Comparison of ENCODE assay signal across 8 mouse cellular contexts in genomic region chr19:53325578-53326295, GRCm38 (mm10). TPM values are rescaled to one million over a fixed set of nuclear protein-coding genes. Genes with fewer than 3 reads are reported as not detected.
DNase-seq lines count a peak whose midpoint lies in the region; ATAC-seq and TF ChIP-seq lines count a peak whose summit lies in the region.

No protein-coding gene starts in this region.

- no peaks in the 10 kb centered on the region for H3K27me3 ChIP-seq in G1E (ENCODE audit: insufficient read depth, low read length)
- H3K27me3 ChIP-seq in heart, embryonic 13.5 days (replicated peaks) = no peaks in the 10 kb centered on the region
- H3K27me3 ChIP-seq in liver, embryonic 15.5 days = no peaks in the 10 kb centered on the region
- H3K27me3 ChIP-seq in neural tube, embryonic 14.5 days (ENCODE audit: control insufficient read depth, insufficient read depth, low read length) = no peaks in the 10 kb centered on the region

- WGBS in heart, embryonic 13.5 days = 3% methylated on average over 27 of the region's 27 CpGs
- 6% methylated on average over 27 of the region's 27 CpGs for WGBS in liver, embryonic 15.5 days (ENCODE audit: insufficient replicate concordance)
- 13% methylated on average over 27 of the region's 27 CpGs for WGBS in neural tube, embryonic 14.5 days

- peak; percentile 71 for ATAC-seq in G1E (ENCODE audit: extremely low read depth, insufficient number of reproducible peaks, low FRiP score, poor library complexity, severe bottlenecking)
- peak; percentile 81 for ATAC-seq in erythroid progenitor cell, adult 5-6 weeks (replicated peaks; ENCODE audit: low FRiP score, poor library complexity, severe bottlenecking)
- peak; percentile 60 for ATAC-seq in heart, embryonic 13.5 days (ENCODE audit: extremely low read depth, insufficient number of reproducible peaks, low FRiP score, low TSS enrichment)
- peak; percentile 81 for ATAC-seq in liver, embryonic 15.5 days (ENCODE audit: insufficient read depth)
- ATAC-seq in neural tube, embryonic 14.5 days (ENCODE audit: low read depth) = no peak; the same call in 1 of the 2 replicates

- H3K9me3 ChIP-seq in G1E (replicated peaks) = no peaks in the 10 kb centered on the region
- H3K9me3 ChIP-seq in heart, embryonic 13.5 days = no peaks in the 10 kb centered on the region
- no peaks in the 10 kb centered on the region for H3K9me3 ChIP-seq in liver, embryonic 15.5 days (replicated peaks)
- no peaks in the 10 kb centered on the region for H3K9me3 ChIP-seq in neural tube, embryonic 14.5 days (ENCODE audit: control insufficient read depth, low read length)

- peak; percentile 72 for DNase-seq in G1E (ENCODE audit: low spot score)
- DNase-seq in brain, embryonic 14.5 days (ENCODE audit: low read depth) = peak; percentile 79
- DNase-seq in layer of hippocampus, adult 11-12 months (ENCODE audit: low spot score) = peak; percentile 80
- DNase-seq in urinary bladder, postnatal 4 days (ENCODE audit: low spot score in 2 of 2) = no peak

- H3K4me1 ChIP-seq in G1E (ENCODE audit: insufficient read depth, low read depth, low read length) = peaks cover 63% of the 10 kb centered on the region
- H3K4me1 ChIP-seq in heart, embryonic 13.5 days = peaks cover 58% of the 10 kb centered on the region
- peaks cover 84% of the 10 kb centered on the region for H3K4me1 ChIP-seq in liver, embryonic 15.5 days (replicated peaks)
- peaks cover 17% of the 10 kb centered on the region for H3K4me1 ChIP-seq in neural tube, embryonic 14.5 days (ENCODE audit: control insufficient read depth, insufficient read depth, low read length)

- peak overlapping the region; percentile 80 for H3K4me2 ChIP-seq in heart, embryonic 13.5 days
- peak overlapping the region; percentile 88 for H3K4me2 ChIP-seq in liver, embryonic 15.5 days
- peak overlapping the region; percentile 43 for H3K4me2 ChIP-seq in neural tube, embryonic 14.5 days (ENCODE audit: low read depth, low read length)

- TF ChIP-seq POLR2A in brain, embryonic 14.5 days (IDR thresholded peaks at IDR 0.05; ENCODE audit: borderline replicate concordance, extremely low read depth, insufficient read depth, insufficient read length, poor library complexity, severe bottlenecking) = no peak

- H3K4me3 ChIP-seq in G1E (ENCODE audit: low read depth, low read length) = peak overlapping the region; percentile 71
- H3K4me3 ChIP-seq in heart, embryonic 13.5 days = peak overlapping the region; percentile 53
- peak overlapping the region; percentile 58 for H3K4me3 ChIP-seq in liver, embryonic 15.5 days (replicated peaks)
- H3K4me3 ChIP-seq in neural tube, embryonic 14.5 days (ENCODE audit: low read depth, low read length) = no peak overlapping the region

- H3K9ac ChIP-seq in heart, embryonic 13.5 days = peak overlapping the region; percentile 88
- H3K9ac ChIP-seq in liver, embryonic 15.5 days = peak overlapping the region; percentile 87
- H3K9ac ChIP-seq in neural tube, embryonic 14.5 days (replicated peaks; ENCODE audit: low read depth, low read length) = no peak overlapping the region

- peaks cover 24% of the 10 kb centered on the region for H3K36me3 ChIP-seq in G1E (replicated peaks)
- H3K36me3 ChIP-seq in heart, embryonic 13.5 days = no peaks in the 10 kb centered on the region
- no peaks in the 10 kb centered on the region for H3K36me3 ChIP-seq in liver, embryonic 15.5 days (replicated peaks)
- H3K36me3 ChIP-seq in neural tube, embryonic 14.5 days (ENCODE audit: control insufficient read depth, insufficient read depth, low read length) = no peaks in the 10 kb centered on the region

- no peak for TF ChIP-seq CTCF in G1E (IDR thresholded peaks at IDR 0.05; ENCODE audit: low read depth, low read length)
- TF ChIP-seq CTCF in brain, embryonic 14.5 days (IDR thresholded peaks at IDR 0.05; ENCODE audit: borderline replicate concordance, extremely low read depth, insufficient read depth, insufficient read length) = no peak

- H3K27ac ChIP-seq in heart, embryonic 13.5 days (replicated peaks) = peak overlapping the region; percentile 93
- peak overlapping the region; percentile 99 for H3K27ac ChIP-seq in liver, embryonic 15.5 days (replicated peaks)
- no peak overlapping the region for H3K27ac ChIP-seq in neural tube, embryonic 14.5 days (ENCODE audit: low read depth, low read length)

RNA-seq across cellular contexts. Expression of gene Mxi1, which starts 15.4 kb away (rescaled TPM):
- total RNA-seq in G1E (2014; fragmentation: Nextera tagmentation) = 45.8 and 74.6 TPM in 2 replicates
- 43.0 and 47.1 TPM in 2 replicates for total RNA-seq in G1E (2017)
- 20.5 and 23.4 TPM in 2 replicates for polyA plus RNA-seq in G1E (2012)
- 37.1 and 44.2 TPM in 2 replicates for polyA plus RNA-seq in brain, embryonic 14.5 days (2012; rRNA removed)
- 92.3 and 96.0 TPM in 2 replicates for total RNA-seq in erythroid progenitor cell, adult 5-6 weeks (2015; ENCODE audit: low replicate concordance)
- total RNA-seq in erythroid progenitor cell, adult 5-6 weeks (2017; ENCODE audit: low replicate concordance) = 167 and 196 TPM in 2 replicates
- 31.8 and 34.5 TPM in 2 replicates for polyA plus RNA-seq in heart, embryonic 13.5 days (2015; fragmentation: Nextera tagmentation; extraction: Ambion mirVana)
- 34.8 and 38.3 TPM in 2 replicates for polyA plus RNA-seq in liver, embryonic 15.5 days (2015; fragmentation: Nextera tagmentation; extraction: Ambion mirVana)
- 41.8 and 57.5 TPM in 2 replicates for polyA plus RNA-seq in neural tube, embryonic 14.5 days (2014; fragmentation: Nextera tagmentation; extraction: Ambion mirVana)

RNA-seq across cellular contexts. Expression of gene Gm10197, which starts 45.8 kb away (rescaled TPM):
- total RNA-seq in G1E (2014; fragmentation: Nextera tagmentation) (not detected in 2 replicates), G1E (2017) (6.6 TPM in 1 of 2 replicates, not detected in the other)
- polyA plus RNA-seq in G1E (2012) = not detected in 2 replicates
- polyA plus RNA-seq in brain, embryonic 14.5 days (2012; rRNA removed) = not detected in 2 replicates
- not detected in 2 replicates for total RNA-seq in erythroid progenitor cell, adult 5-6 weeks (2015; ENCODE audit: low replicate concordance)
- total RNA-seq in erythroid progenitor cell, adult 5-6 weeks (2017; ENCODE audit: low replicate concordance) = not detected in 2 replicates
- polyA plus RNA-seq in heart, embryonic 13.5 days (2015; fragmentation: Nextera tagmentation; extraction: Ambion mirVana) = not detected in 2 replicates
- polyA plus RNA-seq in liver, embryonic 15.5 days (2015; fragmentation: Nextera tagmentation; extraction: Ambion mirVana) = not detected in 2 replicates
- 8.7 TPM in 1 of 2 replicates, not detected in the other for polyA plus RNA-seq in neural tube, embryonic 14.5 days (2014; fragmentation: Nextera tagmentation; extraction: Ambion mirVana)

Comparison
In these comparisons a context has a peak if more than half of its experiments do, and no peak if none do; other contexts are left out.
1. DNase-seq: peak in G1E (single experiment), brain, embryonic 14.5 days (single experiment) and layer of hippocampus, adult 11-12 months (single experiment); none in urinary bladder, postnatal 4 days (0 of 2).
2. Peak in every context shown above with its lines, with median percentiles within 50 percentile points of each other: H3K4me2 ChIP-seq.